Mouse (Mus musculus) megakaryocyte, adult 5-6 weeks (primary cell): Measurements from ENCODE around the gene Rhov. TPM values are rescaled to one million over a fixed set of nuclear protein-coding genes. Genes with fewer than 3 reads are reported as not detected.

ENCODE experiments used
- ATAC-seq: 2 replicates; pipeline ENCODE4 v1.8.0; 2016; ENCODE audit warnings: mild to moderate bottlenecking, inconsistent platforms; ENCODE audit not compliant: poor library complexity, severe bottlenecking
- total RNA-seq, 2 experiments: library from RNA; stranded (forward) in 1 of 2; stranded (reverse) in 1 of 2; fragments of 153-499, 151-499 nt in 1 of 2; fragments of 221-1000, 200-1000 nt in 1 of 2; gene quantifications; 2 replicates each; pipeline versions ENCODE4 v1.2.3 to v1.2.4; 2015 to 2017

Rhov gene
- total RNA-seq, 2 experiments from 2014 or later, result 0.16 to 0.81 TPM

- ATAC-seq, result no peak
These were observed 30.8 kb downstream of the Rhov start for GRCm38 (mm10) chr2:119240075-119240818.

GRCm38 (mm10) chr2:119238671-119239070 is 32.4 kb downstream of the Rhov start:
- no peak for ATAC-seq

- no peak for ATAC-seq
These were observed 33.2 kb downstream of the Rhov start for GRCm38 (mm10) chr2:119237871-119238220.

GRCm38 (mm10) chr2:119237210-119237870 is 33.7 kb downstream of the Rhov start, which contains the start of gene Spint1:
Gene Spint1, plus strand, starts transcription at chr2:119237362.
- ATAC-seq, result 0 out of 2 replicates have a peak, but pooled peaks have one; percentile 43

- no peak for ATAC-seq
These were observed 34.3 kb downstream of the Rhov start for GRCm38 (mm10) chr2:119236682-119237209.

- ATAC-seq, result no peak
These were observed 41.0 kb downstream of the Rhov start, which contains the start of gene Ppp1r14d for GRCm38 (mm10) chr2:119229775-119230704. Gene Ppp1r14d, minus strand, starts transcription at chr2:119229906.

Other genes starting within 250 kb of the Rhov start
- gene Ccdc32, start 241.9 kb downstream of the Rhov start, total RNA-seq (2015), result 10.7 and 12.2 TPM in 2 replicates
- 14.1 and 16.3 TPM in 2 replicates for gene Ccdc32, start 241.9 kb downstream of the Rhov start, total RNA-seq (2017)
- 2.5 and 2.8 TPM in 2 replicates for gene Rpusd2, start 236.5 kb downstream of the Rhov start, total RNA-seq (2015)
- 2.5 and 4.8 TPM in 2 replicates for gene Rpusd2, start 236.5 kb downstream of the Rhov start, total RNA-seq (2017)
- 65.3 and 69.5 TPM in 2 replicates for gene Knl1, start 224.2 kb downstream of the Rhov start, total RNA-seq (2015)
- gene Knl1, start 224.2 kb downstream of the Rhov start, total RNA-seq (2017), result 79.4 and 82.1 TPM in 2 replicates
- gene Rad51, start 158.5 kb downstream of the Rhov start, total RNA-seq (2015), result 20.7 and 22.1 TPM in 2 replicates
- gene Rad51, start 158.5 kb downstream of the Rhov start, total RNA-seq (2017), result 12.3 and 26.8 TPM in 2 replicates
- 7.0 and 10.7 TPM in 2 replicates for gene Rmdn3, start 114.2 kb downstream of the Rhov start, total RNA-seq (2015)
- gene Rmdn3, start 114.2 kb downstream of the Rhov start, total RNA-seq (2017), result 15.1 and 20.2 TPM in 2 replicates
- not detected in 2 replicates for gene Gchfr, start 103.5 kb downstream of the Rhov start, total RNA-seq (2015)
- not detected in 2 replicates for gene Gchfr, start 103.5 kb downstream of the Rhov start, total RNA-seq (2017)
- not detected in 2 replicates for gene Gm14137, start 96.8 kb downstream of the Rhov start, total RNA-seq (2015)
- not detected in 2 replicates for gene Gm14137, start 96.8 kb downstream of the Rhov start, total RNA-seq (2017)
- 16.4 and 21.6 TPM in 2 replicates for gene Zfyve19, start 62.7 kb downstream of the Rhov start, total RNA-seq (2015)
- gene Zfyve19, start 62.7 kb downstream of the Rhov start, total RNA-seq (2017), result 30.7 and 39.8 TPM in 2 replicates
- 22.8 and 24.1 TPM in 2 replicates for gene Dnajc17, start 62.5 kb downstream of the Rhov start, total RNA-seq (2015)
- gene Dnajc17, start 62.5 kb downstream of the Rhov start, total RNA-seq (2017), result 46.7 and 50.7 TPM in 2 replicates
- gene Ppp1r14d, start 41.4 kb downstream of the Rhov start, total RNA-seq (2015), result not detected in 2 replicates
- gene Ppp1r14d, start 41.4 kb downstream of the Rhov start, total RNA-seq (2017), result not detected in 2 replicates
- not detected in 2 replicates for gene Spint1, start 33.9 kb downstream of the Rhov start, total RNA-seq (2015)
- gene Spint1, start 33.9 kb downstream of the Rhov start, total RNA-seq (2017), result not detected in 2 replicates
- gene Vps18, start 17.5 kb upstream of the Rhov start, total RNA-seq (2015), result 8.9 and 9.0 TPM in 2 replicates
- gene Vps18, start 17.5 kb upstream of the Rhov start, total RNA-seq (2017), result 19.6 and 21.2 TPM in 2 replicates
- gene Dll4, start 54.5 kb upstream of the Rhov start, total RNA-seq (2015), result 0.09 TPM in 1 of 2 replicates, not detected in the other
- not detected in 2 replicates for gene Dll4, start 54.5 kb upstream of the Rhov start, total RNA-seq (2017)
- gene Chac1, start 80.0 kb upstream of the Rhov start, total RNA-seq (2015), result 0.39 and 1.1 TPM in 2 replicates
- 0.51 and 1.3 TPM in 2 replicates for gene Chac1, start 80.0 kb upstream of the Rhov start, total RNA-seq (2017)
- gene Ino80, start 206.4 kb upstream of the Rhov start, total RNA-seq (2015), result 19.9 and 22.0 TPM in 2 replicates
- 18.6 and 22.7 TPM in 2 replicates for gene Ino80, start 206.4 kb upstream of the Rhov start, total RNA-seq (2017)